Mouse (Mus musculus): ENCODE results near the gene P2rx2.

- no peak for TF ChIP-seq CTCF (conservative IDR thresholded peaks at IDR 0.05; ENCODE audit: low read length)
- TF ChIP-seq POU5F1 (IDR thresholded peaks at IDR 0.05; ENCODE audit: borderline replicate concordance, low read length) = no peak
- no peak for TF ChIP-seq NANOG (IDR thresholded peaks at IDR 0.05; ENCODE audit: borderline replicate concordance, low read length)
These were observed 49.7 kb upstream of the P2rx2 start for GRCm38 (mm10) chr5:110392727-110393126.
